Mouse (Mus musculus) neural tube, embryonic 13.5 days (tissue): ENCODE data around the gene E130218I03Rik. TPM values are rescaled to one million over a fixed set of nuclear protein-coding genes. Genes with fewer than 3 reads are reported as not detected.

Source experiments
- ATAC-seq: fragments of 200-750 bp; cut with Nextera tagmentation; 2 replicates; pipeline ENCODE4 v1.8.0; 2017; ENCODE audit warnings: low read depth, mild to moderate bottlenecking, moderate TSS enrichment, moderate library complexity
- H3K27ac ChIP-seq: fragments of 300-500 bp; sonication (generic); replicated peaks from 2 replicates; pipeline ENCODE4 v1.5.1; 2015; ENCODE audit warnings: moderate library complexity, mild to moderate bottlenecking, inconsistent platforms
- H3K27me3 ChIP-seq: fragments of 300-500 bp; sonication (generic); 2 replicates; pipeline ENCODE4 v1.6.1; 2015; ENCODE audit warnings: mild to moderate bottlenecking, inconsistent platforms
- H3K36me3 ChIP-seq: fragments of 300-500 bp; sonication (generic); 2 replicates; pipeline ENCODE4 v1.6.1; 2015; ENCODE audit warnings: mild to moderate bottlenecking, inconsistent platforms
- H3K4me1 ChIP-seq: fragments of 300-500 bp; sonication (generic); replicated peaks from 2 replicates; pipeline ENCODE4 v1.6.1; 2015; ENCODE audit warnings: inconsistent platforms
- H3K4me2 ChIP-seq: fragments of 300-500 bp; sonication (generic); 2 replicates; pipeline ENCODE4 v1.6.1; 2015; ENCODE audit warnings: inconsistent platforms, mild to moderate bottlenecking, moderate library complexity
- H3K4me3 ChIP-seq: fragments of 300-500 bp; sonication (generic); 2 replicates; pipeline ENCODE4 v1.5.1; 2015; ENCODE audit warnings: mild to moderate bottlenecking, inconsistent platforms
- H3K9ac ChIP-seq: fragments of 300-500 bp; sonication (generic); 2 replicates; pipeline ENCODE4 v1.6.1; 2015; ENCODE audit warnings: moderate library complexity, mild to moderate bottlenecking, inconsistent platforms
- H3K9me3 ChIP-seq: fragments of 300-500 bp; sonication (generic); 2 replicates; pipeline ENCODE4 v1.6.1; 2016; ENCODE audit warnings: inconsistent platforms
- WGBS: fragments of 180-500 bp; shearing (Covaris S2); methylation state at CpG from one replicate; pipeline ENCODE4 v1.1.7; 2015; 5-methylcytosine and 5-hydroxymethylcytosine counted together
- polyA plus RNA-seq: library from polyadenylated mRNA; unstranded; fragments of >200 nt; fragmentation: Nextera tagmentation; extraction: Ambion mirVana; gene quantifications from 2 replicates; pipeline ENCODE4 v1.2.1, GENCODE M21; 2015

Gene E130218I03Rik
- 0.47 TPM in 1 of 2 replicates, not detected in the other for polyA plus RNA-seq

GRCm38 (mm10) chr4:134243516-134244250, at the start of gene E130218I03Rik:
Gene E130218I03Rik (plus strand): TSS chr4:134243662.
- Histone ChIP-seq H3K9me3 (no peaks in the 10 kb centered on the region), H3K4me1 (peaks cover 29% of the 10 kb centered on the region), H3K27ac (no peak within 1 kb of the TSS), H3K4me2 (peak within 1 kb of the TSS; percentile 96), H3K36me3 (0 out of 2 replicates have a peak, but pooled peaks cover 5% of the 10 kb centered on the region), H3K9ac (peak within 1 kb of the TSS; percentile 87; the same call in 1 of the 2 replicates), H3K4me3 (peak within 1 kb of the TSS; percentile 85), H3K27me3 (peaks cover 28% of the 10 kb centered on the region)
- WGBS = 94% methylated on average over 17 of the region's 17 CpGs
- ATAC-seq = no peak

GRCm38 (mm10) chr4:134199371-134199770, 44.1 kb upstream of the E130218I03Rik start:
- WGBS = 76% methylated on average over 2 of the region's 2 CpGs
- H3K9ac ChIP-seq = no peak overlapping the region
- no peaks in the 10 kb centered on the region for H3K27me3 ChIP-seq
- no peak for ATAC-seq
- H3K4me1 ChIP-seq = no peaks in the 10 kb centered on the region
- no peak overlapping the region for H3K4me3 ChIP-seq
- no peak overlapping the region for H3K27ac ChIP-seq
- no peaks in the 10 kb centered on the region for H3K9me3 ChIP-seq
- H3K36me3 ChIP-seq = no peaks in the 10 kb centered on the region
- no peak overlapping the region for H3K4me2 ChIP-seq

GRCm38 (mm10) chr4:134202904-134203303, 40.6 kb upstream of the E130218I03Rik start, which contains the start of gene Gm7534:
Gene Gm7534 (minus strand): TSS chr4:134203004.
- Histone ChIP-seq H3K9me3 (no peaks in the 10 kb centered on the region), H3K4me2 (no peak within 1 kb of the TSS), H3K4me1 (no peaks in the 10 kb centered on the region), H3K9ac (no peak within 1 kb of the TSS), H3K4me3 (no peak within 1 kb of the TSS), H3K27ac (no peak within 1 kb of the TSS), H3K36me3 (no peaks in the 10 kb centered on the region), H3K27me3 (no peaks in the 10 kb centered on the region)
- WGBS = 89% methylated on average over 4 of the region's 4 CpGs
- ATAC-seq = no peak

GRCm38 (mm10) chr4:134203340-134203896, 40.0 kb upstream of the E130218I03Rik start:
- H3K4me3 ChIP-seq = no peak overlapping the region
- H3K36me3 ChIP-seq = no peaks in the 10 kb centered on the region
- no peak for ATAC-seq
- no peak overlapping the region for H3K27ac ChIP-seq
- 90% methylated on average over 17 of the region's 17 CpGs for WGBS
- no peak overlapping the region for H3K9ac ChIP-seq
- no peaks in the 10 kb centered on the region for H3K9me3 ChIP-seq
- H3K4me1 ChIP-seq = no peaks in the 10 kb centered on the region
- H3K27me3 ChIP-seq = no peaks in the 10 kb centered on the region
- no peak overlapping the region for H3K4me2 ChIP-seq

GRCm38 (mm10) chr4:134206488-134207053, 36.9 kb upstream of the E130218I03Rik start:
- no peak overlapping the region for H3K4me2 ChIP-seq
- no peak for ATAC-seq
- no peak overlapping the region for H3K27ac ChIP-seq
- H3K4me1 ChIP-seq = no peaks in the 10 kb centered on the region
- H3K9ac ChIP-seq = no peak overlapping the region
- H3K4me3 ChIP-seq = no peak overlapping the region
- 69% methylated on average over 6 of the region's 6 CpGs for WGBS
- no peaks in the 10 kb centered on the region for H3K9me3 ChIP-seq
- no peaks in the 10 kb centered on the region for H3K36me3 ChIP-seq
- no peaks in the 10 kb centered on the region for H3K27me3 ChIP-seq

GRCm38 (mm10) chr4:134222793-134223600, 20.5 kb upstream of the E130218I03Rik start:
- Histone ChIP-seq H3K4me1 (no peaks in the 10 kb centered on the region), H3K4me3 (no peak overlapping the region), H3K9ac (no peak overlapping the region), H3K4me2 (no peak overlapping the region), H3K27ac (no peak overlapping the region), H3K9me3 (no peaks in the 10 kb centered on the region), H3K36me3 (no peaks in the 10 kb centered on the region), H3K27me3 (no peaks in the 10 kb centered on the region)
- 67% methylated on average over 11 of the region's 11 CpGs for WGBS
- no peak for ATAC-seq

GRCm38 (mm10) chr4:134227194-134227593, 16.3 kb upstream of the E130218I03Rik start, which contains the start of gene Catsper4:
Gene Catsper4 (minus strand): TSS chr4:134227383.
- Histone ChIP-seq H3K27ac (no peak within 1 kb of the TSS), H3K9me3 (no peaks in the 10 kb centered on the region), H3K9ac (no peak within 1 kb of the TSS), H3K4me1 (no peaks in the 10 kb centered on the region), H3K4me3 (no peak within 1 kb of the TSS), H3K27me3 (no peaks in the 10 kb centered on the region), H3K4me2 (no peak within 1 kb of the TSS), H3K36me3 (no peaks in the 10 kb centered on the region)
- ATAC-seq = no peak
- WGBS = 78% methylated on average over 8 of the region's 8 CpGs

- H3K4me1 ChIP-seq = no peaks in the 10 kb centered on the region
- H3K4me3 ChIP-seq = no peak overlapping the region
- WGBS = 44% methylated on average over 8 of the region's 8 CpGs
Measured at GRCm38 (mm10) chr4:134230431-134230830, 13.0 kb upstream of the E130218I03Rik start.

GRCm38 (mm10) chr4:134234876-134235275, 8.6 kb upstream of the E130218I03Rik start:
- Histone ChIP-seq H3K27me3 (peaks cover 28% of the 10 kb centered on the region), H3K9me3 (no peaks in the 10 kb centered on the region), H3K27ac (no peak overlapping the region), H3K4me1 (0 out of 2 replicates have a peak, but pooled peaks cover 10% of the 10 kb centered on the region), H3K4me2 (no peak overlapping the region), H3K36me3 (no peaks in the 10 kb centered on the region), H3K4me3 (no peak overlapping the region), H3K9ac (no peak overlapping the region)
- no peak for ATAC-seq
- WGBS = 87% methylated on average over 5 of the region's 5 CpGs

More at GRCm38 (mm10) chr4:134230431-134230830, 13.0 kb upstream of the E130218I03Rik start:
- H3K36me3 ChIP-seq = no peaks in the 10 kb centered on the region
- no peaks in the 10 kb centered on the region for H3K9me3 ChIP-seq
- H3K27me3 ChIP-seq = no peaks in the 10 kb centered on the region
- ATAC-seq = no peak
- no peak overlapping the region for H3K9ac ChIP-seq
- H3K4me2 ChIP-seq = no peak overlapping the region
- H3K27ac ChIP-seq = no peak overlapping the region

- H3K4me2 ChIP-seq = peak overlapping the region; percentile 18; the same call in 1 of the 2 replicates
- H3K36me3 ChIP-seq = no peaks in the 10 kb centered on the region
- H3K9ac ChIP-seq = no peak overlapping the region
- no peak for ATAC-seq
- peaks cover 28% of the 10 kb centered on the region for H3K27me3 ChIP-seq
- no peaks in the 10 kb centered on the region for H3K9me3 ChIP-seq
- H3K27ac ChIP-seq = no peak overlapping the region
- H3K4me3 ChIP-seq = no peak overlapping the region
- H3K4me1 ChIP-seq = 0 out of 2 replicates have a peak, but pooled peaks cover 10% of the 10 kb centered on the region
- WGBS = 26% methylated on average over 19 of the region's 19 CpGs
Measured at GRCm38 (mm10) chr4:134237582-134238278, 5.7 kb upstream of the E130218I03Rik start.

- WGBS = 3% methylated on average over 18 of the region's 18 CpGs
- H3K27ac ChIP-seq = no peak within 1 kb of the TSS
- 0 out of 2 replicates have a peak, but pooled peaks cover 10% of the 10 kb centered on the region for H3K4me1 ChIP-seq
- 0 out of 2 replicates have a peak, but pooled peaks cover 1% of the 10 kb centered on the region for H3K36me3 ChIP-seq
- no peak; the same call in 1 of the 2 replicates for ATAC-seq
- H3K9me3 ChIP-seq = no peaks in the 10 kb centered on the region
- no peak within 1 kb of the TSS for H3K4me3 ChIP-seq
- no peak within 1 kb of the TSS for H3K9ac ChIP-seq
- peaks cover 28% of the 10 kb centered on the region for H3K27me3 ChIP-seq
- H3K4me2 ChIP-seq = peak within 1 kb of the TSS; percentile 18; the same call in 1 of the 2 replicates
Measured at GRCm38 (mm10) chr4:134238279-134238651, 5.2 kb upstream of the E130218I03Rik start, which contains the start of gene Cnksr1. Gene Cnksr1 (minus strand): TSS chr4:134238399.
